Mouse (Mus musculus): ENCODE measurements at regions not wholly inside any gene's neighbourhood (a gene's known extent, or its start where the extent isn't known, plus 50 kb on each side); places are given as distances from the start of the nearest gene placed in this dataset.

DNA sequence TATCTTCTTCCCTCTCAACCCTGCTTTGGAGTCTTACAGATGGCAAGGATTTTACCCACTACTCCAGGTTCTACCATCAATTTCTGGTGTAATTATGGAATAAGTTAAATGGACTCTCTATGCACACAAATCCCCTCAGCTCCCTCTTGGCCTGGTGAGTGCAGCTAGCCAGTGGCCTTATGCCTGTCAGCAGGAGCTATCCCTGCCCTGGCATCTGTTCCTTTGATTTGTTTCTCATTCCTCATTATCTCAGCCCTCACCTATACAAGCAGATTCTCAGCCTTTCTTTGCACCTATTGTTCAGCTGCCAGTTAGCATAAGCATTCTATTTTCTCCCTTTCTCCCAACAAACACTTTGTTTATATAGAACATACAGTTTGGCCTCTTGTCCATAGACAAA, 150.3 kb downstream of the Rnf152 start:
- ATAC-seq (replicated peaks; ENCODE audit: poor library complexity, severe bottlenecking): no peak

DNA sequence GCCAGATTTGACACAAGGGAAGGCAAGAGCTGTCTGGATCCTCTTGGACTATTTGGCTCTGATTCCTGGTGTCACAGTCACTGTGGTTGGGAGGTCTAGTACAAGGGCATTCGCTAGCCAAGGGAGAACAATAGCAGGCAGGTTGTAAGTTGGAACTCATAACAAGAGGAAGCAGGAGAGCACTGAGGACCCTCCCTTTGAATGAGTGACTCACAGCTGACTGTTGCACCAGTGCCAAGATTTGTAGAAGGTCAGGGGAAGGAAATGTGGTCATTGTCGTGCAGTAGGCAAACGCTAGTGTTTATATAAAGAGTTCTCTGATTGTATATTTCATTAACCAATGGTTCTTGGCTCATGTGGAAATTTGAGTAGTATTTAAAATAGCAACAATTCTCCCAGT, 157.2 kb downstream of the Rnf152 start:
- ATAC-seq (replicated peaks; ENCODE audit: poor library complexity, severe bottlenecking): peak; percentile 33; the same call in 1 of the 2 replicates

DNA sequence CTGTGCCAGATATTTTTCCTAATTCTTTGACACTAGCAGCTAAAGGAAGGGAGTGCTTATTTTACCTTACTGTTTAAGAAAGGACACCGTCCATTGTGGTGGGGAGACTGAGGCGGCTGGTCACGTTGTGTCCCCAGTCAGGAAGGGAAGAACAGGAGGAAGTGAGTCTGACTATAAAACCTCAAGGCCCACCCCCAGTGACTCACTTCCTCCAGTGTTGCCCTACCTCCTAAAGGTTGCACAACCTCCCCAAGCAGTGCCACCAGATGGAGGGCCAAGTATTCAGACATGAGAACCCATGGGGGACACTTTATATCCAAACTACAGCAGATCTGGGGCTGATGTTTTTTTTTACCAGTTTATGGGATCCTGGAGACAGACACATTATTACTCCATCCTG, 165.4 kb downstream of the Rnf152 start:
- peak; percentile 93 for ATAC-seq (replicated peaks; ENCODE audit: poor library complexity, severe bottlenecking)

GRCm38 (mm10) chr1:105188920-105189266, 167.6 kb downstream of the Rnf152 start:
- no peak for ATAC-seq (replicated peaks; ENCODE audit: poor library complexity, severe bottlenecking)

GRCm38 (mm10) chr1:105188210-105188919, 168.1 kb downstream of the Rnf152 start:
- peak; percentile 88 for ATAC-seq (replicated peaks; ENCODE audit: poor library complexity, severe bottlenecking)

GRCm38 (mm10) chr1:105184470-105184869, 172.0 kb downstream of the Rnf152 start:
- no peak for ATAC-seq (replicated peaks; ENCODE audit: poor library complexity, severe bottlenecking)

DNA sequence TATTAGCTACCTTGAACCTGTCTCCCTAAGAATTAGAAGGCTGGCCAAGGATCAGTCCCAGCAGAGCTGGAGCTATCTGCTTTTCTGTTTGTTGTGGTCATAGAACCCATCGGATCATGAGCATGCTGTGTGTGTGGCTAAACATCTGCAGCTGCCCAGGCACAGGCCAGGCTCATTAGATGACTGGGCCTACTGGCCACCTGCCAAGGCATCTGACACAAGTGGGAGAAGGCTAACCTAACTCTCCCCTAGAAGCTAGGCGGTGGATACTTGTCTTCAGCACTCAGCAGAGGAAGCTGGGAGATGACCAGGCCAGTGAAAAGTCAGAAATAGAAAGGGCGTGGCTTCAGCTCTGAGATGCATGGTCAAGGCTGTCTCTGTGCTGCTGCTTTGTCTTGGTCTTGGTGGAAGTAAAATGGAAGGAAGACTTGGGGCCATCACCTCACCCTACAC, 177.1 kb downstream of the Rnf152 start:
- ATAC-seq (replicated peaks; ENCODE audit: poor library complexity, severe bottlenecking): no peak; the same call in 1 of the 2 replicates

DNA sequence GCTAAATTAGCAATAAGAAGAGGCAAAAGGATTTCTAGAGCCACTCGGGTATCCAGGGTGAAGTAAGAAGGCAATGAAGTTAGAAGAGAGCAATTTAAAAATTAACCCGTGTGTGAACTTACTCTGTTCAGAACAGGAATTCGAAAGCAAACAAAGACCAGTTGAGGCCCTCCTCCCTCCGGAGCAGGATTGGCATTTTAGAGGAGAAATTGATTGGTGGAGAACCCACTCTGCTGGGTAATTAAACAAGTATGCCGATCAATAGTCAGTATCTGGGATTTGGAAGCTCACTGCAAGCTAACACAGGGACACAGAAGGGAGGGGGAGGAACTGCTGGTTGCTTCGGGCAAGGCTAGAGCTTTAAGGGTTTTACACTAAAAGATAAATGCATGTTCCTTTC, 177.7 kb downstream of the Rnf152 start:
- ATAC-seq (replicated peaks; ENCODE audit: poor library complexity, severe bottlenecking): no peak

- no peak for ATAC-seq (replicated peaks; ENCODE audit: poor library complexity, severe bottlenecking)
Measured at GRCm38 (mm10) chr1:105177938-105178337, 178.6 kb downstream of the Rnf152 start.

- no peak for ATAC-seq (replicated peaks; ENCODE audit: poor library complexity, severe bottlenecking)
Measured at GRCm38 (mm10) chr1:105177015-105177762, 179.3 kb downstream of the Rnf152 start.

GRCm38 (mm10) chr1:105170979-105171378, 185.5 kb downstream of the Rnf152 start:
- ATAC-seq (replicated peaks; ENCODE audit: poor library complexity, severe bottlenecking): peak; percentile 82

DNA sequence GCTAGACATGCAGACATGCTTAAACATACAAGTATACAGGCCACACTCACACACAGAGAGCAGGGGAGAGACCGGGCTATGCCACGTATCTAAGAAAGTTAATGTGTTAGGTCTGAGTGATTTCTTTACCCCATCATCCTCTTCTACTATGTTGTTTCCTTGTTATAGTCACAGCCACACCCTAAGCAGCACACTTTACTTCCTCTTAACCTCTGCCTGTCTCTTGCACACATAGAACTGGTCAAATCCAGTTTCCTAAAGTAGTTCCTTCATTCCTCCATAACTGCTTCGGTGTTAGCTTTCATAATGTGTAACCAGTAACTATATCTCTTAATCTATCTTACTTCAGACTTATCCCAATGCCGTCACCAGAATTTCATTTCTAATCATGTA, 186.4 kb downstream of the Rnf152 start:
- ATAC-seq (replicated peaks; ENCODE audit: poor library complexity, severe bottlenecking): peak; percentile 79

DNA sequence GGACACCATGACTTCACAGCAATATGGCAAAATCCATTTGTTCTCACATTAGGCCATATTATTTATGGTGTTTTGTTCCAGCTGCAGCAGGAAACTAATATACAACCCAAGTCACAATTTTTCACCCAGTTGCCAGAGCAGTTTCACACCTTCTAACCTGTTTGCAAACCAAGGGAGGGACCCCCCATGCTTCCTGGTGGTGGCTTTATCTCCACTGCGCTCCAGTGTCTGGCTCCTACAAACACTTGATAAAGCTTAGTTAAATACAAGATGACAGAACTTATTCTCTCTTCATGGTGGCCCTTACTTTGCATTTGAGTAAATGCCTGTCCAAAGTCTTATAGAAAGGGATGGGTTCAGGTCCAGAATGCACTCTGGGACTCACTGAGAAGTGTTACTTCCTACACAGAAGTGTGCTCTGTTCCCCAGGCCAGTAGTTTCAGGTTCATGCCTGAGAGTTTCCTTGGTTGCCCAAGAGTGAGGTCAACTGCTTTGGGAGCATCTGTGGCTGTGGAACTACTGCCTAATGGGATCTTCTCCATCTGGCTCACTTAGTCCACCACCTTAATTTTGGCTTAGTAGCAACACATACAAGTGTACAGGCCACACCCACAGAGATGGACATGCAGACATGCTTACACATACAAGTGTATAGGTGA, 186.9 kb downstream of the Rnf152 start:
- peak; percentile 71 for ATAC-seq (replicated peaks; ENCODE audit: poor library complexity, severe bottlenecking)

DNA sequence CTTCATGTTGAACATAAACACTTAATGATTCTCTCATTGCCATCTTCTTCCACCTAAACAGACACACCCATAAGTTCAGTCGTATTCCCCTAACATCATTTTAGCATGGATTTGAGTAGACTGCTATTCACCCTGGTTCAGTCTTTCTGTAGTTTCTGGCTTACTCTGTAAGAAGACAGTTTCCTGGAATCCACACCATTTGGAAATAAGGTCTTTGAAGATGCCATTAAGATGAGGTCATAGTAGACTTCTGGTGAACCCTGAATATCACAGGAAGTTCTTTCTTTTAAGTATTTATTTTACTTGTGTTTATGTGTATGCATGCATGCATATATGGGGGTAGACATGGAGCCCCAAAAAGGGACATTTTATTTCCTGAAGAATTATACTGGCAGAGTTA, 187.7 kb downstream of the Rnf152 start:
- ATAC-seq (replicated peaks; ENCODE audit: poor library complexity, severe bottlenecking): no peak

- peak; percentile 86 for ATAC-seq (replicated peaks; ENCODE audit: poor library complexity, severe bottlenecking)
Measured at GRCm38 (mm10) chr1:105157459-105158124, 198.9 kb downstream of the Rnf152 start.

DNA sequence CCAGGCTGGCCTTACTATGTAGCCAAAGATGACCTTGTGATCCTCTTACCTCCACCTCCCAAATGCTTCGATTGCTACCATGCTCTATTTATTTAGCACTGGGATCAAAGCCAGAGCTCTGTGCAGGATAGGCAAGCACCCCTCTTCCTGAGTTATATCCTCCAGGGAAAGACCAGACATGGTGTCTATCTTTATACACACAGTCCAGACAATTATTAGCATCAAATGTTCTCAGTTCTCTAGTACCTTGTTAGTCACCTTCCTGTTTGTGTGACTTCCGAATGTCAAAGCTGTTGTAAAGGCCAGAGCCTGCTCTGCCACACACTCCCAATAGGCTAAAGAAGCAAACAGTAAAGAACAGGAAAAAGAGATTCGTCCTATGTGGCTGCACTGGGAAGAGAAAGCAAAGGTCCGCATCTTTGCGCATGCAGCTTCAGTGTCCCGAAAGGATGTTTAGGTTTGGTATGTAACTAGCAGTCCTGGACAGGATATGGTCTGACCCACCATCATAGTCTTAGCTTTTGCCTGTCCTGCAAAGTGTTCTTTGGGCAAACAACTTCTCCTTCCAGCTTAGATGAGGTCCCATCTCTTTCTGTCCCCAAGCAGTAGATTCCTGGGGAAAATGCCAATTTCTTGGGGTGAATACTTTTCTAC, 204.2 kb downstream of the Rnf152 start:
- ATAC-seq (replicated peaks; ENCODE audit: poor library complexity, severe bottlenecking): no peak

DNA sequence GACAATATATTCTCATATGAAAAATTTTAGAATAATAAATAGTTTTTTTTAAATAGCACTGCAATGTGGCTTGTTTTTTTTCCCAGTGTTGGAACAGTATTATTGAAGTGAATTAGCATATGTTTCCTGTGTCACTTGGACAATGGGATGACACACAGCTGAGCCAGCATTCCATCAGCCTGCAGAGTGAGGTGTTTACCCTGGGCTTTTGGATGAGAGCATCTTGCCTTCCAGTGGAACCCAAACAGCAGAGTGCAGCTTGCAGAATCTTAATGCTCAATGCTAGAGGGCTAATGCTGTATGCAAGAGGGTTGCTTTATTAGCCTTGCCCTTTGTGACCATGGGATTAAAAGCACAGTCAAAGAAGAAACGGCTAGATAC, 205.1 kb downstream of the Rnf152 start:
- ATAC-seq (replicated peaks; ENCODE audit: poor library complexity, severe bottlenecking): no peak

DNA sequence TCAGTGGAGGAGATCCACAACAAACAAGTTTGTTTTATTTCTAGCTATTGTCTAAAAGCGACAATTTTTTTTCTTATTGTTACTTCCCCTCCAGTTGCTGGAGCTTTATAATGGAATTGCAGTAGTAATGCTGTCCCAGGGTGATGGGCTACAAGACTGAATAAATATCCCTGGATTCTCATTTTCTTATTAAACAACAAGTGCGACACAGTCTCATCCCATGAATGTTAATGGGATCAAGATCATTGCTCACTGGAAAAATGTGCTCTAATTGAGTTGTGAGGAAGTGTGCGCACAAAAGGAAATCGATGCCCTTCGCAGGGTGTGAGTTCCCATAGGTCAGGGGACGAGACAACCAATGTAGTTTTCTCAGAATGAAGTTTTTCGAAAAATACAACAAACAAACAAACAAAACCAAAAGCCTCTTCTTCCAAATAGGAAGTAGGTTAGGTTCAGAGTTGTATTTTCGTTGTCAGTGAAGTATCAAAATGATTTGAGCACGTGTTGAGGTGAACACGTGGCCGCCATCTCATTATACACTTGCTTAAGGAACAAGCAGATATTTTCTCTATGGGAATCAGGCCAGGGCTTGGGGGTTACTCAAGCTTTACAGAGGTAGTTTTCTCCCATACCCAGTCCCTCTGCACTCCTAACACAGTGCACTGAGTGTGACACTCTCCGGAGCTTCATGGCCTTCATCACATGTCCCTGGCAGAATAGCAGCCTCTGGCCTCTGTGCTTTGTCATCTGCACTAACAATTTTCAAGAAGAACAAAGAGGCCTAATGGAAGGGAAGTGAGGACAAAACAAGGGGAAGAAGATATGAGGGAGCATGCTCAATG, 205.7 kb downstream of the Rnf152 start:
- ATAC-seq (replicated peaks; ENCODE audit: poor library complexity, severe bottlenecking): no peak

DNA sequence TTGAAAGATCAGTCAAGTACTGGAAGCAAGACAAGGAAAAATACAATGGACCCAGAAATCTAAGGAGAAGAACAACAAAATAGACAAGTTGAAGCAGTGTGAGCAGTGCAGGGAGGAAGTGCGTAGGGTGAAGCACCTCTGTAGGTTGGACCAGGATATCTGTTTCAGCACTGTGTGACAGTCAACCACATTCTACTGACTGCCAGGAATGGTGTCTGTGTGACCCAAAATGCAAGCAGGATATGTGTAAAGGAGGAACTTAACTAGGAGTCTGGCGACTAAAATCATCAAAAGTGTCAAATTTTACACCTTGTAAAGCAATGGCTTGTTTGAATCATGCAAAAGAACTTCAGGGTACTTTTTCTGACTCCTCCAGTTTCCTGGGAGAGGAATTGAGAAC, 207.7 kb downstream of the Rnf152 start:
- no peak for ATAC-seq (replicated peaks; ENCODE audit: poor library complexity, severe bottlenecking)

DNA sequence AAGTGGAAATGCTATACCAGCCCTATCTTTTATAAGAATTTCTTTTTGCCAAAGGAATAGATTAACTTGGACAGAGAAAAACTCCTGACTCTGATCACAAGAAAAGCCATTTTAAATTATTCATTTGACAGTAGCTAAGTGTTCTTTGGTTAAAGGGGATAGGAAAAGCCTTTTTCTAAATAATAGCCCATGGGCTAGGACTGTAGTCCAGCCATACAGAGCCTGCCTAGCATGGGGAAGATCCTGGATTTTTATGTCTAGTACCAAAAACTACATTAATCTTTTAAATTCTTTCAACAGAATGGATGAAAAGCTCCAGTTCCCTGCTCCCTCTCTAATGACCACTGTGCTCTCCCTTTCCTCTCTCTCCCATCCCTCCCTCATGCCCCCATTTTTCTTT, 208.5 kb downstream of the Rnf152 start:
- no peak for ATAC-seq (replicated peaks; ENCODE audit: poor library complexity, severe bottlenecking)

Measured in granulocyte monocyte progenitor cell, adult 5-6 weeks (primary cell).